Mouse (Mus musculus) spleen, postnatal 36 days (tissue): ENCODE measurements around the gene Sar1a.

Source experiments
- DNase-seq, 2 experiments: peaks; one replicate each; pipeline ENCODE4 v3.0.0; 2022; ENCODE audit warnings: low spot score in 2 of 2, mixed read lengths in 1 of 2

Sar1a gene

GRCm38 (mm10) chr10:61679545-61679944 is 554 bp upstream of the Sar1a start:
- no peak for DNase-seq

- DNase-seq, result no peak
Observed at GRCm38 (mm10) chr10:61689405-61689804, 9.3 kb downstream of the Sar1a start.

- no peak for DNase-seq
Observed at GRCm38 (mm10) chr10:61693563-61693962, 13.5 kb downstream of the Sar1a start.

- DNase-seq, result peak; percentile 92 to 93
Observed at GRCm38 (mm10) chr10:61694870-61695670, 15.0 kb downstream of the Sar1a start, which contains the start of gene Tysnd1. Gene Tysnd1 (plus strand): TSS chr10:61695514.

- peak in 1 of 2 experiments; percentile 8 for DNase-seq
Observed at GRCm38 (mm10) chr10:61695703-61696559, 15.8 kb downstream of the Sar1a start.

GRCm38 (mm10) chr10:61696560-61696823 is 16.4 kb downstream of the Sar1a start:
- DNase-seq, result no peak

- DNase-seq, result no peak
Observed at GRCm38 (mm10) chr10:61697028-61697427, 16.9 kb downstream of the Sar1a start.

- DNase-seq, result no peak
Observed at GRCm38 (mm10) chr10:61704663-61705062, 24.6 kb downstream of the Sar1a start.

- no peak for DNase-seq
Observed at GRCm38 (mm10) chr10:61706412-61707375, 26.6 kb downstream of the Sar1a start.

- DNase-seq, result no peak
Observed at GRCm38 (mm10) chr10:61713601-61714000, 33.5 kb downstream of the Sar1a start.

GRCm38 (mm10) chr10:61714146-61714545 is 34.0 kb downstream of the Sar1a start:
- DNase-seq, result peak in 1 of 2 experiments; percentile 20

- peak; percentile 34 to 56 for DNase-seq
Observed at GRCm38 (mm10) chr10:61714771-61715461, 34.8 kb downstream of the Sar1a start, which contains the start of gene Aifm2. Gene Aifm2 (plus strand): TSS chr10:61715263.

- no peak for DNase-seq
Observed at GRCm38 (mm10) chr10:61715462-61715837, 35.4 kb downstream of the Sar1a start.

GRCm38 (mm10) chr10:61715996-61716864 is 36.1 kb downstream of the Sar1a start:
- DNase-seq, result no peak

GRCm38 (mm10) chr10:61717406-61718296 is 37.6 kb downstream of the Sar1a start:
- no peak for DNase-seq

- DNase-seq, result no peak
Observed at GRCm38 (mm10) chr10:61720331-61720730, 40.2 kb downstream of the Sar1a start.

- no peak for DNase-seq
Observed at GRCm38 (mm10) chr10:61722215-61722614, 42.1 kb downstream of the Sar1a start.

GRCm38 (mm10) chr10:61723271-61723670 is 43.2 kb downstream of the Sar1a start:
- DNase-seq, result no peak

GRCm38 (mm10) chr10:61729181-61729580 is 49.1 kb downstream of the Sar1a start:
- DNase-seq, result no peak
